In the genomic region with DNA sequence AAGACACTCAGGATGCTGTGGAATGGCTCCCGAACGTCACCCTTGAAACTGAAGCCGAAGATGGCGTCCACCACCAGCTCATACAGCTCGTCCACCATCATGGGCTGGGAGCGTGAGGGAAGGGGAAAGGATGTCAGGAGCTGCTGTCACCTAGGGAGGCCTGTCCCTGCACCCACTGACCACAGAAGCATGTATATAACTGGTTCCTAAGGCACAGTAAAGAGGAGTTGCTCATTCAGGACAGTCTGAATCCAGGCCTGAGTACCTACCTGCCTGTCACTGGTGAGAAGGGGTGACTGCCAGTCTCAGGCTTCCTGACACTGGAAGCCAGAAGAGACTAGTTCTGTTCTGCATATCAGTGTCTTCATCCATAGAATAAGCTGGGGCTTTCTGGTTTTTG, we compare ENCODE assay signal across 12 mouse cellular contexts. TPM values are rescaled to one million over a fixed set of nuclear protein-coding genes. Genes with fewer than 3 reads are reported as not detected.
DNase-seq lines count a peak whose midpoint lies in the region; ATAC-seq and TF ChIP-seq lines count a peak whose summit lies in the region.
"Had no signal": no experiment of that assay in that cellular context is flagged by ENCODE, and none has a peak within 500 bp of the region (broad histone marks: within the 10 kb centered on the region; RNA-seq: fewer than 3 reads in every experiment).

No protein-coding gene starts in this region.

- no peak for TF ChIP-seq POLR2A in CH12.LX (IDR thresholded peaks at IDR 0.05; ENCODE audit: low read depth, low read length)

- in situ Hi-C loops in CH12.LX (cut with MboI; ENCODE audit: low pct_ligation_motif_present, low pct_unique_long_range_greater_than_20kb, low sequenced_read_pairs) = no loop called here

- H3K9ac ChIP-seq in CH12.LX (ENCODE audit: insufficient read depth, low read depth) = no peak overlapping the region; the same call in 1 of the 2 replicates
- peak overlapping the region; percentile 96; the same call in 1 of the 2 replicates for H3K9ac ChIP-seq in hindbrain, embryonic 13.5 days

- H3K36me3 ChIP-seq in heart, embryonic 10.5 days = peaks cover 50% of the 10 kb centered on the region
- H3K36me3 ChIP-seq in CH12.LX (replicated peaks in 1 of 2; ENCODE audit: control insufficient read depth in 1 of 2, insufficient read depth in 1 of 2, low read length in 1 of 2) = peaks cover 42 to 52% of the 10 kb centered on the region in 2 experiments
- H3K36me3 ChIP-seq in hindbrain, embryonic 13.5 days = peaks cover 49% of the 10 kb centered on the region
- H3K36me3 ChIP-seq in midbrain, embryonic 10.5 days = peaks cover 49% of the 10 kb centered on the region

- no peak for TF ChIP-seq EP300 in CH12.LX (IDR thresholded peaks at IDR 0.05; ENCODE audit: low read length)

- peak overlapping the region; percentile 95; the same call in 1 of the 2 replicates for H3K4me3 ChIP-seq in heart, embryonic 10.5 days
- peak overlapping the region in 1 of 3 experiments; percentile 7 for H3K4me3 ChIP-seq in CH12.LX (replicated peaks in 1 of 3; ENCODE audit: low read depth in 2 of 3, low read length in 2 of 3, poor library complexity in 1 of 3)
- peak overlapping the region; percentile 94 for H3K4me3 ChIP-seq in hindbrain, embryonic 13.5 days
- peak overlapping the region; percentile 77 for H3K4me3 ChIP-seq in midbrain, embryonic 10.5 days

- H3K79me2 ChIP-seq in CH12.LX (replicated peaks; ENCODE audit: control insufficient read depth, extremely low read depth, insufficient read depth, poor library complexity, severe bottlenecking) = no peaks in the 10 kb centered on the region

- H3K27ac ChIP-seq in heart, embryonic 10.5 days = no peak overlapping the region
- H3K27ac ChIP-seq in CH12.LX (ENCODE audit: insufficient read depth, low read depth) = no peak overlapping the region
- H3K27ac ChIP-seq in hindbrain, embryonic 13.5 days = no peak overlapping the region
- H3K27ac ChIP-seq in midbrain, embryonic 10.5 days (replicated peaks) = no peak overlapping the region

- H3K27me3 ChIP-seq in heart, embryonic 10.5 days (ENCODE audit: insufficient read depth, poor library complexity, severe bottlenecking) = no peaks in the 10 kb centered on the region
- H3K27me3 ChIP-seq in CH12.LX (replicated peaks) = peaks cover 5% of the 10 kb centered on the region
- H3K27me3 ChIP-seq in hindbrain, embryonic 13.5 days = no peaks in the 10 kb centered on the region
- H3K27me3 ChIP-seq in midbrain, embryonic 10.5 days (ENCODE audit: low read depth, poor library complexity, severe bottlenecking) = no peaks in the 10 kb centered on the region

- intact Hi-C loops in heart, postnatal 25 days (cut with DNase I) = no loop called here
- intact Hi-C loops in left cerebral cortex, postnatal 14 days (cut with DNase I) = no loop called here

- H3K4me2 ChIP-seq in CH12.LX (ENCODE audit: insufficient read depth, low read depth, poor library complexity, severe bottlenecking) = peak overlapping the region; percentile 58
- peak overlapping the region; percentile 88 for H3K4me2 ChIP-seq in hindbrain, embryonic 13.5 days

- TF ChIP-seq RAD21 in CH12.LX (IDR thresholded peaks at IDR 0.05; ENCODE audit: low read depth, low read length) = no peak

- H3K9me3 ChIP-seq in heart, embryonic 10.5 days = no peaks in the 10 kb centered on the region
- no peaks in the 10 kb centered on the region for H3K9me3 ChIP-seq in CH12.LX (replicated peaks; ENCODE audit: low read length)
- no peaks in the 10 kb centered on the region for H3K9me3 ChIP-seq in hindbrain, embryonic 13.5 days
- no peaks in the 10 kb centered on the region for H3K9me3 ChIP-seq in midbrain, embryonic 10.5 days (replicated peaks)

- dilution Hi-C loops in CH12.LX (cut with MboI; ENCODE audit: extremely low pct_ligation_motif_present, extremely low pct_unique_long_range_greater_than_20kb, low sequenced_read_pairs) = no loop called here

- no peak for TF ChIP-seq CTCF in CH12.LX (conservative IDR thresholded peaks at IDR 0.05 in 1 of 2, IDR thresholded peaks at IDR 0.05 in 1 of 2; ENCODE audit: low read depth in 2 of 2, low read length in 2 of 2)

- WGBS in heart, embryonic 10.5 days = 85% methylated on average over 6 of the region's 6 CpGs
- WGBS in hindbrain, embryonic 13.5 days = 91% methylated on average over 6 of the region's 6 CpGs
- WGBS in midbrain, embryonic 10.5 days = 84% methylated on average over 6 of the region's 6 CpGs

- peaks cover 20% of the 10 kb centered on the region for H3K4me1 ChIP-seq in heart, embryonic 10.5 days
- H3K4me1 ChIP-seq in CH12.LX (ENCODE audit: control insufficient read depth in 1 of 2, insufficient read depth in 2 of 2) = peaks cover 4 to 20% of the 10 kb centered on the region in 2 experiments
- peaks cover 20% of the 10 kb centered on the region for H3K4me1 ChIP-seq in hindbrain, embryonic 13.5 days (replicated peaks)
- H3K4me1 ChIP-seq in midbrain, embryonic 10.5 days = peaks cover 24% of the 10 kb centered on the region

- ATAC-seq in hindbrain, embryonic 13.5 days (ENCODE audit: low FRiP score) = no peak

- DNase-seq in heart, embryonic 10.5 days (ENCODE audit: low spot score) = no peak
- no peak for DNase-seq in heart, postnatal 25 days (ENCODE audit: low spot score)
- DNase-seq in CH12.LX (ENCODE audit: extremely low read depth) = no peak
- no peak for DNase-seq in midbrain, embryonic 10.5 days (ENCODE audit: low spot score)
- DNase-seq in right cerebral cortex, adult 2 months (ENCODE audit: low spot score in 2 of 2) = no peak
- no peak for DNase-seq in testis, postnatal 10 days (ENCODE audit: low spot score)
- no peak for DNase-seq in left cerebral cortex, postnatal 14 days (ENCODE audit: low spot score in 2 of 2)
- DNase-seq: thymus, adult 2 months had no signal

TF ChIP-seq in CH12.LX, 34 proteins besides CTCF, POLR2A, EP300 and RAD21:
- TF ChIP-seq ZC3H11A (IDR thresholded peaks at IDR 0.05; ENCODE audit: low read depth, low read length) (no peak), NELFE (IDR thresholded peaks at IDR 0.05; ENCODE audit: low read depth, low read length) (no peak), IRF4 (IDR thresholded peaks at IDR 0.05; ENCODE audit: low read depth, low read length) (no peak), MXI1 (IDR thresholded peaks at IDR 0.05; ENCODE audit: low read depth, low read length) (no peak), POLR2AphosphoS2 (IDR thresholded peaks at IDR 0.05; ENCODE audit: low read depth, low read length) (0 out of 2 replicates have a peak, but pooled peaks have one; percentile 1)

RNA-seq across cellular contexts. Expression of a gene that starts 1.3 kb away (rescaled TPM):
- polyA plus RNA-seq in heart, embryonic 10.5 days (2016; fragmentation: Nextera tagmentation; extraction: Ambion mirVana) = 143 and 148 TPM in 2 replicates
- total RNA-seq in heart, postnatal 25 days (2021) = 10 to 100 TPM; 64.1 to 71.5 TPM
- 98.1 and 124 TPM in 2 replicates for total RNA-seq in CH12.LX (2012; rRNA removed)
- 65.6 and 71.0 TPM in 2 replicates for total RNA-seq in CH12.LX (2014; rRNA removed)
- 80.5 and 91.3 TPM in 2 replicates for polyA plus RNA-seq in CH12.LX (2012; ENCODE audit: insufficient read length, low read depth)
- polyA plus RNA-seq in hindbrain, embryonic 13.5 days (2015; fragmentation: Nextera tagmentation; extraction: Ambion mirVana) = 151 and 163 TPM in 2 replicates
- 126 and 138 TPM in 2 replicates for polyA plus RNA-seq in midbrain, embryonic 10.5 days (2016; fragmentation: Nextera tagmentation; extraction: Ambion mirVana)
- total RNA-seq in left cerebral cortex, postnatal 14 days (2021) = 10 to 100 TPM; 60.8 to 64.2 TPM

RNA-seq across cellular contexts. Expression of a gene that starts 14.1 kb away (rescaled TPM):
- polyA plus RNA-seq in heart, embryonic 10.5 days (2016; fragmentation: Nextera tagmentation; extraction: Ambion mirVana) = 28.5 and 47.0 TPM in 2 replicates
- total RNA-seq in heart, postnatal 25 days (2021) = 10 to 100 TPM in 1 of 2 experiments, 1 to 10 TPM in 1; 7.8 to 10.2 TPM
- total RNA-seq in CH12.LX (2012; rRNA removed) (49.1 and 64.2 TPM in 2 replicates), CH12.LX (2014; rRNA removed) (20.3 and 21.6 TPM in 2 replicates)
- 128 and 182 TPM in 2 replicates for polyA plus RNA-seq in CH12.LX (2012; ENCODE audit: insufficient read length, low read depth)
- polyA plus RNA-seq in hindbrain, embryonic 13.5 days (2015; fragmentation: Nextera tagmentation; extraction: Ambion mirVana) = 27.4 and 30.6 TPM in 2 replicates
- 41.7 and 47.0 TPM in 2 replicates for polyA plus RNA-seq in midbrain, embryonic 10.5 days (2016; fragmentation: Nextera tagmentation; extraction: Ambion mirVana)
- 10 to 100 TPM; 15.5 to 16.5 TPM for total RNA-seq in left cerebral cortex, postnatal 14 days (2021)

RNA-seq across cellular contexts. Expression of a gene that starts 21.1 kb away (rescaled TPM):
- polyA plus RNA-seq in heart, embryonic 10.5 days (2016; fragmentation: Nextera tagmentation; extraction: Ambion mirVana) = 0.14 TPM in 1 of 2 replicates, not detected in the other
- not detected for total RNA-seq in heart, postnatal 25 days (2021)
- total RNA-seq in CH12.LX (2012; rRNA removed) = not detected in 2 replicates
- not detected in 2 replicates for total RNA-seq in CH12.LX (2014; rRNA removed)
- polyA plus RNA-seq in CH12.LX (2012; ENCODE audit: insufficient read length, low read depth) = not detected in 2 replicates
- not detected in 2 replicates for polyA plus RNA-seq in hindbrain, embryonic 13.5 days (2015; fragmentation: Nextera tagmentation; extraction: Ambion mirVana)
- polyA plus RNA-seq in midbrain, embryonic 10.5 days (2016; fragmentation: Nextera tagmentation; extraction: Ambion mirVana) = not detected in 2 replicates
- not detected for total RNA-seq in left cerebral cortex, postnatal 14 days (2021)
- total RNA-seq: layer of hippocampus, postnatal 14 days had no signal
- polyA plus RNA-seq: C2C12 had no signal

RNA-seq across cellular contexts. Expression of a gene that starts 24.7 kb away (rescaled TPM):
- polyA plus RNA-seq in heart, embryonic 10.5 days (2016; fragmentation: Nextera tagmentation; extraction: Ambion mirVana) = 22.0 and 27.4 TPM in 2 replicates
- total RNA-seq in heart, postnatal 25 days (2021) = 1 to 10 TPM in 1 of 2 experiments, under 1 TPM in 1; 0.75 to 1.0 TPM
- total RNA-seq in CH12.LX (2012; rRNA removed) (15.9 and 21.9 TPM in 2 replicates), CH12.LX (2014; rRNA removed) (12.1 and 13.0 TPM in 2 replicates)
- 16.1 and 18.3 TPM in 2 replicates for polyA plus RNA-seq in CH12.LX (2012; ENCODE audit: insufficient read length, low read depth)
- polyA plus RNA-seq in hindbrain, embryonic 13.5 days (2015; fragmentation: Nextera tagmentation; extraction: Ambion mirVana) = 3.2 and 3.6 TPM in 2 replicates
- 22.6 and 24.6 TPM in 2 replicates for polyA plus RNA-seq in midbrain, embryonic 10.5 days (2016; fragmentation: Nextera tagmentation; extraction: Ambion mirVana)
- 1 to 10 TPM in 1 of 2 experiments, under 1 TPM in 1; 0.66 to 1.2 TPM for total RNA-seq in left cerebral cortex, postnatal 14 days (2021)

RNA-seq across cellular contexts. Expression of a gene that starts 29.6 kb away (rescaled TPM):
- 0.07 and 0.08 TPM in 2 replicates for polyA plus RNA-seq in heart, embryonic 10.5 days (2016; fragmentation: Nextera tagmentation; extraction: Ambion mirVana)
- total RNA-seq in heart, postnatal 25 days (2021) = not detected
- total RNA-seq in CH12.LX (2012; rRNA removed) (not detected in 2 replicates), CH12.LX (2014; rRNA removed) (not detected in 2 replicates)
- not detected in 2 replicates for polyA plus RNA-seq in CH12.LX (2012; ENCODE audit: insufficient read length, low read depth)
- 0.47 and 0.56 TPM in 2 replicates for polyA plus RNA-seq in hindbrain, embryonic 13.5 days (2015; fragmentation: Nextera tagmentation; extraction: Ambion mirVana)
- 0.10 TPM in 1 of 2 replicates, not detected in the other for polyA plus RNA-seq in midbrain, embryonic 10.5 days (2016; fragmentation: Nextera tagmentation; extraction: Ambion mirVana)
- 1 to 10 TPM; 1.3 TPM for total RNA-seq in left cerebral cortex, postnatal 14 days (2021)
- polyA plus RNA-seq: C2C12; gonadal fat pad, adult 2 months had no signal
